Mouse (Mus musculus) urinary bladder, adult 2 months (tissue): ENCODE measurements around the gene Cntnap2. TPM values are rescaled to one million over a fixed set of nuclear protein-coding genes. Genes with fewer than 3 reads are reported as not detected.
"Not testable (repeated sequence)": the region's sequence is repeated elsewhere in the genome, so short reads cannot be mapped to it uniquely, and the experiment has no call there.

Source experiments
- DNase-seq: peaks from one replicate; pipeline ENCODE4 v3.0.0; 2022; ENCODE audit warnings: low spot score
- polyA plus RNA-seq: library from polyadenylated mRNA; depleted of rRNA; stranded (reverse); fragments of >200 nt; gene quantifications from 2 replicates; pipeline ENCODE4 v1.2.3, GENCODE M21; 2012

Gene Cntnap2
- polyA plus RNA-seq, 1 experiment: 23.6 TPM

- DNase-seq: no peak
Measured at GRCm38 (mm10) chr6:46240349-46240748, 1181.2 kb downstream of the Cntnap2 start.

DNA sequence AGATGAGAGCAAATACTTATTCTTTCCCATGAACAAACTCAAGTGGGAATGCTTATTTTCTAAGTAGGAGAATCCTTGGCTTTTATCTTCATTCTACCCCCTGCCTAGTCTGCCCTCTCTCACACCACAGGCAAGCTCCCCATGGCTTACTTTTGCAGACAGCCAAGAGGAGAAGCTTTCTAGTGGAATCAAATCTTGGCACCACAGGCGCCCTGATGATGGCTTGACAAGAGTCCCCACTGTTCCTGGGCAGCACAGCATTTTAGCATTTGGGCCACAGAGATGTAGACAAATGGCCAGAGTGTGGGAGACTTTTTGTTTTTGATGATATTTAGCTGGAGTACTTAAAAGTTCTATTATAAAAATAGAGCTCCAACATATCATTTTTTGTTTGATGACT lies 1204.0 kb downstream of the Cntnap2 start:
- DNase-seq: no peak

DNA sequence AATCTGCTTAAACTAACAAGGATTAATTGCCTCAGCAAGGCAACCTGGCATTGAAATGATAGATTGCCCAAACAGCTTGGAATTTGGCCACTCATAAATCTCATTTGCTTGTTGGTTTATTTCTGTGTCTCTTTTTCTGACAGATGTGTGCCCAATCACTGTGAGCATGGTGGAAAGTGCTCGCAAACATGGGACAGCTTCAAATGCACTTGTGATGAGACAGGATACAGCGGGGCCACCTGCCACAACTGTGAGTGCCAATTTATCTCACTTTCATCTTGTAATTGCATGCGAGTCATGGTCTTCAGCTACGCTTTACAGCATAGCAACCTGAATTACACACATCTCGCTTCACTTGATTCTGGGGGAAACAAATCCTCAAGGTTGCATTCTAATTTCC lies 1287.8 kb downstream of the Cntnap2 start:
- no peak for DNase-seq

GRCm38 (mm10) chr6:46361091-46361490 lies 1301.9 kb downstream of the Cntnap2 start:
- DNase-seq: no peak

DNA sequence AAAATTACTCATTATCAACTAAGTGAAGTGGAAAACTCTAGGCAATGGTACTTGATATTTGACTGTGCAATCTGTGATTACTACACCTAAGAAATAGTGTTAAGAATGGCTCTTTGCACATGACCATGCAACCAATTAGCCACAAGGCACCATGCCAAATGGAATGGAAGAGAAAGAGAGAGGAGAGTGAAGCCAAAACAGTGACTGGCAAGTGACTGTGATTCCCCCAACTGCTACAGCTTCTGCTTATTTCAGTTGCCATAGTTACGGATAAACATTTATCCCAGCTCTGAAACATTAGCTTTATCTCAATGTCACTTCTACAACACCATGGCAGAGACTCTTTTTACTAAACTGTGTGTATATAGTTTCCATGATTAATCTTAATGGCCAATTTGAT lies 1303.0 kb downstream of the Cntnap2 start:
- DNase-seq: no peak

DNA sequence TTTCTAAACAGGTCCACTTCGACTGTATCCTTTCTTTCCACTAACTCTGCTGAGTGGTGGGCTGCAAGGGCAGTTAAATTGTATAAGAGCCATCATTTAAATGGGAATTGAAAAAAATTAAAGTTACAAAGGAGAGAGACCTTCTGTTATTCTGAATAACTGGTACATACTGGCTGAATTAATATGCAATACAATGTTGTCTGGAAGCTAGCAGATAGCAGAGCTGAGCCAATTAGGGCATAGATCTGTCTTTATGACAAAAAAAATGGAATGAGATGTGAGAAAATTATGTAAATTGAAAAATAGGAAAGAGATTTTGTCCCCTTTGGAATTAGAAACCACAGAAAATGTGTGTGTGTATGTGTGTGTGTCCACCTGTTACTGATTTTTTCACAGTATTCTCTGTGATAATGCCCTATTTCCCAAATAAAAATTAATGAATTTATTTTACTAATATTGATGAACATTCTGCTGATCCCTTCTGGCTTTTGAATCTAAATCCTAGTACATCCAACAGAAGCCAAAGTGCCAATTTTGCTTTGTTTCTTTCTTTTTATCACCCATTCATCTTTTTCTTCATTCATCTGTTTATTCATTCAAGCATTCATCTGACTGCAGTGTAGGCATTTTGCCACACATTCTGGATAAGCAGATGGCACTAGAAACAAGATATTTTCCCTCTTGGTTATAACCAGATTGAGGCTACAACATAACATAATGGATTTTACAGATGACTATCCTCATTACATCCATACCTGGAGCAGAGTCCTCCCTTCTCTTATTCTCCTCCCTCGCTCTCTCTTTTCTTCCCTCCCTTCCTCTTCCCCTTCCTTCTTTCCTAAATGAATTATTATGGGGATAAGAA lies 1339.8 kb downstream of the Cntnap2 start:
- DNase-seq: no peak

- DNase-seq: no peak
Measured at GRCm38 (mm10) chr6:46414154-46414553, 1355.0 kb downstream of the Cntnap2 start.

- no peak for DNase-seq
Measured at GRCm38 (mm10) chr6:46414562-46414961, 1355.4 kb downstream of the Cntnap2 start.

- DNase-seq: no peak
Measured at GRCm38 (mm10) chr6:46419827-46420226, 1360.7 kb downstream of the Cntnap2 start.

GRCm38 (mm10) chr6:46420349-46420748 lies 1361.2 kb downstream of the Cntnap2 start:
- DNase-seq: no peak

DNA sequence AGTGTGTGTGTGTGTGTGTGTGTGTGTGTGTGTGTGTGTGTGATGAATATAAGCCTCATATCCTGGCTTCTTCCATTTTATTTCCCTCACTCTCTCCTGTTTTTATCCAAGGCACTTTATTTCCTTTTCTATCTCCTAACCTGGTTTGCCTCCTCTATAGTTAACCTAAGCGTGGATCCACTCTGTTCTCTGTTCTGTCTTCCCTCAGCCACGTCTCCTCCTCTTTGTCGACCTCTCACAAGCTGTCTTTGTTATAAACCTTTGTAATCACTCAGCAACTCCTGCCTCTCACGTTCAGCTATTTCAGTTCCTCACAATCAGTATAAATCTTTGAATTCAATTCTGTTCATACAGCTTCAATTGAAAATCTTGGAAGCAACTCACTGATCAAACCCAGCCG lies 1369.1 kb downstream of the Cntnap2 start:
- DNase-seq: no peak

- no peak for DNase-seq
Measured at GRCm38 (mm10) chr6:46450917-46451638, 1391.9 kb downstream of the Cntnap2 start.

GRCm38 (mm10) chr6:46472683-46473082 lies 1413.5 kb downstream of the Cntnap2 start:
- DNase-seq: no peak

GRCm38 (mm10) chr6:46484392-46484791 lies 1425.2 kb downstream of the Cntnap2 start:
- DNase-seq: no peak

GRCm38 (mm10) chr6:46502786-46503185 lies 1443.6 kb downstream of the Cntnap2 start:
- DNase-seq: no peak

DNA sequence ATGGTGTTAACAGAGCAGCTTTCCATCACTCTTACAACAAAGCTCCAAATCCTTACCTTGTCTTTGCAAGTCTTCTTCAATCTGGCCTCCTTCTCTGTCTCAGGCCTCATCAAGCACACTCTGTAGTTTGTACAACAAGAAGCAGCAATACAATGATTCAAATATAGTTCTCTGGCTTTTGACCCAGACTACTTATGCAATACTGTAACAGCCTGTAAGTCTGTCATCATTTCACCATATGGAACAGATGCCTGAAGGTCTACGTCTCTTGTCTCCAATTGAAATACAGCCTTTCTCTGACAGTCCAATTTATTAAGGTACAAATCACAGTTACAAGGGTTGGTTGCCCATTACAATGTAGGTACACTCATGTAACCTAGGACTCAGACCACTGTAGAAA lies 1453.7 kb downstream of the Cntnap2 start:
- no peak for DNase-seq

GRCm38 (mm10) chr6:46537586-46537985 lies 1478.4 kb downstream of the Cntnap2 start:
- not testable (repeated sequence) for DNase-seq

DNA sequence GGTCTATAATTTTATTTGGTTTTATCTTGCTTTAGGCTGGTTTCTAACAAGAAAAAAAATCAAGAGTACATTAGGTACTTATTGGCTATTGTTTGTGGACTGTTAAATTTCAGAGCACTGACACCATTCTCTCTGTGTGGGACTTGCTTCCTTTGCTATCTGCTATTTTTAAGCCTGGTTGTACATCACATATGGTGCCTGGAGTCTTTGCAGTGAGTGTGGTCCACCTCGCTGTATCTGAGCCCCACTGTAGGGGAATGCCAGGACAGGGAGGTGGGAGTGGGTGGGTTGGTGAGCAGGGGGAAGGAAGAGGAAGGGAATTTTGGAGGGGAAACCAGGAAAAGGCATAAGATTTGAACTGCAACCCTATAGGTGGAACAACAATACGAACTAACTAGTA lies 1504.3 kb downstream of the Cntnap2 start:
- no peak for DNase-seq

DNA sequence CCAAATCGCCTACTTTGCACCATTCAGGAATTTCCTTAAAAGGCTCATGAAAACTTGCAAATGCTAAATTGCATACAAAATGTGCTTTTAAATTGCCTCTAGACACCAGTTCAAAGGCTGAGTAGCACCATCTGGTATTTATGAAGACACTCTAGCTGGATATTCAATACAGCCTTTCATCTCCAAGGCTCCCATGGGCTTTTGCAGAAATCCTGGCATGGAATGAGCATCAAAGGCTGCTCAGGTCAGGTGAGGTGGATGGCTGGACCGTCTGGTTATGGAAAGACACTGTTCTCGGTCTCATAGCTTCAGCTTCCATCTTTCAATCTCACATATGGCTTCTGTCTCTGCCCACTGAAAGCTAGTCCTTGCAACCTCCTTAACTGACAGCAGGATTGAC lies 1515.9 kb downstream of the Cntnap2 start:
- no peak for DNase-seq

DNA sequence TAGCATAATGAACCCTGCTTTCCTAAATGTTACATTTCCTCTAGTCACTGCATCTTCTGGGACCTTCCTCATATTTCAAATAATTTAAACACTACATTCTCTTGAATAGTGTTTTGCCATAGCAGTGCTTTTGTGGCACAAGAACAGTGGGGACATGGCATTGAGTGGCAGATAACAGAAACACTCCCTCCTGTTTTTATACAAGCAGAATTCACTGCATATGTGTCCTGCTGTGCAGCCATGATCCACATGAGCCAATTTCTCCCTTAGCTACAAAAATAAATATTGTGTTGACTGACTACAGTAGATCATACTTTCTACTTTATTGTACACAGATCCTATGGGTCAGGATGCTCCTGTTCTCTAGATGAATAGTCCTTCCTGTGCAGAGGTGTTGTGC lies 1553.2 kb downstream of the Cntnap2 start:
- DNase-seq: no peak

GRCm38 (mm10) chr6:46612872-46613271 lies 1553.7 kb downstream of the Cntnap2 start:
- no peak for DNase-seq

GRCm38 (mm10) chr6:46669018-46669417 lies 1609.9 kb downstream of the Cntnap2 start:
- DNase-seq: no peak

DNA sequence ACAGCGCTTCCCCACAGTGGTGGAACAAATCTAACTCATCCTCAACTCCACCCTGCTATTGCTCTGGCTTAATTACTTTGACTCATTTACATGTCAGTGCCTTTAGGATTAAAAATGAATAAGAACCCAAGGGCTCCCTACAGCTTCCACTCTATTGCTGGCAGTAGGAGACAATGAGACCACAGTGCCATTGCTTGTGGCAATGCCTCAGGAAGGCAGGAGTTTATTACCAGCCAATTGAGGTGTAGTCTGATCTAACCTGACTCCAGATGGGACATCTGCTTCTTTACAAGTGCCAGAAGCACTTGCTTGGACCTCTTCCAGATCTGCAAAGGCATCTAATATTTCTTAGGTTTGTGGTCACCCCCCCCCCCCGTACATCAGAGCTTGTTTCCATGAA lies 1615.9 kb downstream of the Cntnap2 start:
- no peak for DNase-seq
